Mouse (Mus musculus) lung, embryonic 14.5 days (tissue): ENCODE measurements around the gene Parvg. TPM values are rescaled to one million over a fixed set of nuclear protein-coding genes. Genes with fewer than 3 reads are reported as not detected.
A peak's percentile ranks its signal among the peaks of the same experiment; 100 is the strongest.

Experiments
- ATAC-seq: fragments of 200-750 bp; cut with Nextera tagmentation; 2 replicates; pipeline ENCODE4 v1.8.0; 2017; ENCODE audit warnings: mild to moderate bottlenecking, moderate TSS enrichment, moderate library complexity; ENCODE audit not compliant: insufficient read depth
- DNase-seq: peaks from one replicate; pipeline ENCODE4 v3.0.0-alpha.2; 2015
- H3K27ac ChIP-seq: fragments of 300-500 bp; sonication (generic); 2 replicates; pipeline ENCODE4 v1.5.1; 2014; ENCODE audit warnings: low read depth, mild to moderate bottlenecking, moderate library complexity
- H3K27me3 ChIP-seq: fragments of 300-500 bp; sonication (generic); 2 replicates; pipeline ENCODE4 v1.6.1; 2014; ENCODE audit warnings: low read length, control low read depth; ENCODE audit not compliant: insufficient read depth
- H3K36me3 ChIP-seq: fragments of 300-500 bp; sonication (generic); 2 replicates; pipeline ENCODE4 v1.6.1; 2014; ENCODE audit warnings: control low read depth; ENCODE audit not compliant: insufficient read depth
- H3K4me1 ChIP-seq: fragments of 300-500 bp; sonication (generic); 2 replicates; pipeline ENCODE4 v1.6.1; 2014; ENCODE audit warnings: antibody characterized with exemption, control low read depth; ENCODE audit not compliant: insufficient read depth
- H3K4me2 ChIP-seq: fragments of 300-500 bp; sonication (generic); 2 replicates; pipeline ENCODE4 v1.6.1; 2014; ENCODE audit warnings: mild to moderate bottlenecking
- H3K4me3 ChIP-seq: fragments of 300-500 bp; sonication (generic); 2 replicates; pipeline ENCODE4 v1.5.1; 2014; ENCODE audit warnings: low read depth, low read length
- H3K9ac ChIP-seq: fragments of 300-500 bp; sonication (generic); 2 replicates; pipeline ENCODE4 v1.6.1; 2014
- H3K9me3 ChIP-seq: fragments of 300-500 bp; sonication (generic); 2 replicates; pipeline ENCODE4 v1.6.1; 2016; ENCODE audit warnings: low read depth, low read length, control low read depth
- CTCF ChIP-seq: IDR thresholded peaks from 2 replicates; pipeline ENCODE4 v1.5.1; 2016; ENCODE audit warnings: antibody characterized with exemption, low read depth
- WGBS: fragments of 180-500 bp; shearing (Covaris S2); extraction: QIAGEN DNeasy Blood & Tissue Kit; methylation state at CpG from one replicate; pipeline ENCODE4 v1.1.7; 2014; 5-methylcytosine and 5-hydroxymethylcytosine counted together
- polyA plus RNA-seq: library from polyadenylated mRNA; unstranded; fragments of >200 nt; fragmentation: Nextera tagmentation; extraction: Ambion mirVana; gene quantifications from 2 replicates; pipeline ENCODE4 v1.2.1, GENCODE M21; 2014

Parvg gene
- polyA plus RNA-seq, 1 experiment from 2014 or later = 1.7 TPM

DNA sequence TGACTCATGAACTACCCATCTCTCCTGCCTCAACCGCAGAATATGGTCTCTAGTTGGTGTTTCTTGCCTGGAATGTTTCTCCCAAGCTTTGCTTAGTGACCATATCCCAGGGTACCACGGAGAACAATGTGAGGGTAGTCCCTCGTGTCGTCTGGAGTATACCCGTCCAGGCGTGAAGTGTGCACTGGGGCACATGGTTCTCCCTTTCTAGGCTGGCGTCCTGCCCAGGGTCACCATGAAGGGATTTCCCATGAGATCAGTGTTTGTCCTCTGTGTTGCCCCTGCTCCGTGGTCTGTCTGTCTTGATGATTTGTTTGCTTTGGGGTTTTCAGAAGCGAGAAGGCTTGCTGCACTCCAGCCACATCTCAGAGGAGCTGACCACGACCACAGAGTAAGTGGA lies 28.6 kb upstream of the Parvg start:
- Histone ChIP-seq H3K9ac (no peak overlapping the region), H3K4me1 (peaks cover 14% of the 10 kb centered on the region; the same call in 1 of the 2 replicates), H3K9me3 (no peaks in the 10 kb centered on the region), H3K27ac (no peak overlapping the region), H3K27me3 (no peaks in the 10 kb centered on the region), H3K36me3 (no peaks in the 10 kb centered on the region), H3K4me2 (no peak overlapping the region), H3K4me3 (no peak overlapping the region)
- TF ChIP-seq CTCF = no peak
- ATAC-seq = no peak
- WGBS = 70% methylated on average over 10 of the region's 10 CpGs
- DNase-seq = no peak

DNA sequence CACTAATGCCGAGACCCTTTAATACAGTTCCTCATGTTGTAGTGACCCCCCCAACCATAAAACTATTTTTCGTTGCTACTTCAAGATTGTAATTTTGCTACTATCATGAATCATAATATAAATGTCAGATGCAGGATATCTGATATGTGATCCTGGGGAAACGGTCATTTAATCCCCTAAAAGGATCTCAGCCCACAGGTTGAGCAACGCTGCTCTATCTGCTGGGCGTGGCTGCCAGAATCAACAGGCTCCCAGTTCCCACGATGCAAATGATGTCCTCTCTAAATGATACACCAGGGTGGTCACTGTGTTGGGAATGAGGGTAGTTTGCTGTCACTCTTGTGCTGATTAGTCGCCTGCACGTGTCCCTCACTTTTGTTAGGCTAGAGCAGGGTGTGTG lies 26.4 kb upstream of the Parvg start:
- Histone ChIP-seq H3K36me3 (no peaks in the 10 kb centered on the region), H3K9me3 (no peaks in the 10 kb centered on the region), H3K4me3 (no peak overlapping the region), H3K9ac (no peak overlapping the region), H3K4me1 (peaks cover 22% of the 10 kb centered on the region), H3K27ac (no peak overlapping the region), H3K4me2 (no peak overlapping the region), H3K27me3 (no peaks in the 10 kb centered on the region)
- no peak for TF ChIP-seq CTCF
- ATAC-seq (no peak), DNase-seq (no peak)
- 59% methylated on average over 8 of the region's 8 CpGs for WGBS

DNA sequence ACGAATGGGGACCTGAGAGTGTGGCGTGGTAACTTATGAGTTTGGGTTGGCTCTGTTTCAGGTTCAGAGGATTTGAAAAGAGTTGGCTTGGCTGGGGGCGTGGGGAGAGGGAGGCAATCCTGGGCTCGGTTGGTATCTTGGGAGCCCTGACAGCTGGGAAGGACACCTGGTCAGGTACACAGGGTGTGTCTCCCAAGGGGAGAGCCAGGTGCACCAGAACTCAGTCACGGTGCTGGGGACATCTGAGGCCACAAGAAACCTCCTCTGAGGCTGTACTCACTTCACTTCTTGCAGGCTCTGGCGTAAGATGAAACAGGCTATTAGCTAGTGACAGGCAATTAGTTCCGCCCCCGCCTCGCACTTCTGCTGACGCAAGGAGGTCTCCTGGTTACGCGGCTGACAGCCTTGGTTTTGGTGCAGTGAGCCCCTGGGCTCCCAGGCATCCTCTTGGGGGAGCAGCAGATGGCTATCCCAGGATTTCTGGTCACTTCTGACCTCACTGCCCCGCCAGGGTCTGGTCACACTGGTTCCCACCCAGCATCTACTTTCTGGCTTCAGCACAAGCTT lies 24.9 kb upstream of the Parvg start:
- Histone ChIP-seq H3K4me1 (peaks cover 22% of the 10 kb centered on the region), H3K27ac (no peak overlapping the region), H3K27me3 (no peaks in the 10 kb centered on the region), H3K4me3 (no peak overlapping the region), H3K9me3 (no peaks in the 10 kb centered on the region), H3K9ac (no peak overlapping the region), H3K36me3 (no peaks in the 10 kb centered on the region), H3K4me2 (no peak overlapping the region)
- TF ChIP-seq CTCF = no peak
- DNase-seq (peak; percentile 72), ATAC-seq (peak; percentile 26; the same call in 1 of the 2 replicates)
- 34% methylated on average over 13 of the region's 13 CpGs for WGBS

DNA sequence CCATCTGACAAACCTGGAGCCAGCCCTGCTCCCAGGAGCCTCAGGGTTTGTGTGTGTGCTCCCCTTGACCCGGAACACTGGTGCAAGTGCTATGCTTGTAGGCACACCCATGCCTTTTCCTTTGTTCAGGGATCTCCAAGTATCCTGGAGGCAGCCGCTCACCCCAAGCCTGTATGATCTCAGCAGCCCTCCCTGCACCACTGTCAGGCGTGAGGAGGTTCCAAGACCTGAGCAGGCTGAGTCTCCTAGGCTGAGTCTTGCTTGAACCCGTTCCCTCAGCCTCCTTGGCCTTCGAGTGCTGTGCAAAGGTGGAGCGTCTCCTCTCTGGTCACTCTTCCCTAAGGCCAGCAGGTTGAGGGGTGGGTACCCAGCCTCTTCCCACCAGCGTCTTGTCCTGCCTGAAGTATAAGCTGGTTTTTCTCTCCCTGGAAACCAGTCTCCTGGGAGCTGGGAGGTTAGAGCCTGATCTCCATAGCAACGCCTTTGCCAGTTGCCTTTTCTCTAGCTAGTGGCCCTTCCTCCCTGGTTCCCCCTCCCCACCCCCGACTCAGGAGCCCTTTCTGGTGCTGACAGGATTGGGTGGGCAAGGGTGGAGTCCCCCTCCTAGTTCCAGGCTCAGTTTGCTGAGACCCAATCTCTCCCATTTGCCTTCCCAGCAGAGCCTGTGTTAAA lies 24.0 kb upstream of the Parvg start:
- no peaks in the 10 kb centered on the region for H3K27me3 ChIP-seq
- no peak overlapping the region for H3K27ac ChIP-seq
- H3K4me2 ChIP-seq = no peak overlapping the region
- no peaks in the 10 kb centered on the region for H3K36me3 ChIP-seq
- no peak for DNase-seq
- WGBS = 41% methylated on average over 9 of the region's 9 CpGs
- ATAC-seq = 0 out of 2 replicates have a peak, but pooled peaks have one; percentile 7
- peaks cover 22% of the 10 kb centered on the region for H3K4me1 ChIP-seq
- no peak for TF ChIP-seq CTCF
- no peaks in the 10 kb centered on the region for H3K9me3 ChIP-seq
- H3K9ac ChIP-seq = no peak overlapping the region
- H3K4me3 ChIP-seq = no peak overlapping the region

DNA sequence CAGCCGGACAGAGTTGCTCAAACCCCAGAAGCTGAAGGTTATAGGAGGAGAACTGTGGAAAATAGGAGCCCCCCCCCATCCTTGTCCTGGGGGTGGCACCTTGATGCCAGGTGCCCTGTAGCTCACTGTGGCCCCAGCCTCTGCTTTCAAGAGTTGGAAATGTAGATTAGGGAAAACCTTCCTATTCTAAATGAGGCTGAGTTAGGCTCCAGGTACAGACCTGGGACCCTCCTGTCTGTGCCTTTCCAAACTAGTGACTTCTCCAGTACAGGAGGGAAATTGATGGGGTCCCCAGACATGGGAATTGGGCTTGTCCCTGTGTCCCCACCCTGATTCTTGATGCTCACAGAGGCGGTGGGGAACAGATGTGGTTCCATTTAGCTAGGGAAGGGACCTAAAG lies 23.2 kb upstream of the Parvg start:
- no peak for TF ChIP-seq CTCF
- H3K27ac ChIP-seq = no peak overlapping the region
- H3K27me3 ChIP-seq = no peaks in the 10 kb centered on the region
- H3K36me3 ChIP-seq = no peaks in the 10 kb centered on the region
- WGBS = 47% methylated on average over 2 of the region's 2 CpGs
- no peak overlapping the region for H3K4me2 ChIP-seq
- no peaks in the 10 kb centered on the region for H3K9me3 ChIP-seq
- DNase-seq = no peak
- H3K9ac ChIP-seq = no peak overlapping the region
- peaks cover 22% of the 10 kb centered on the region for H3K4me1 ChIP-seq
- ATAC-seq = no peak
- H3K4me3 ChIP-seq = no peak overlapping the region

DNA sequence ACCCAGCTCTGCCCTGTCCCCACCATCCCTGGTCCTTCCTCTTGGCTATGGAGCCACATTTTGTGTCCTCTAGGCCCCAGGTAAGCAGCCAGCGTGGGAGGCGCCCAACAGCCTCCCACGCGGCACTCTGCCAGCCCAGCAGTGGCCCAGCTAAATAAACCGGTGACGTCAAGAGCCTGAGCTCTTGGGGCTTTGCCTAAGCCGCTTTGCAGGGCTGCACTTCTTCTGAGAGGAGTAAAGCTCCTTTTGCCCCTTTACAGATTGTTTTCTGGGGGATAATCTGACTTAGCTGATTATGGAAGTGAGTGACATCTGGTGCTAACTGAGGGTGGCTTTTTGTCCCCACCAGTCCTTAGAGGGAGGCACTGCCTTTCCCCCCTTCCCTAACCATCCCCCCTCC lies 22.8 kb upstream of the Parvg start:
- H3K27ac ChIP-seq = 0 out of 2 replicates have a peak overlapping the region, but pooled peaks have one; percentile 43
- H3K4me3 ChIP-seq = no peak overlapping the region
- H3K27me3 ChIP-seq = no peaks in the 10 kb centered on the region
- 0 out of 2 replicates have a peak overlapping the region, but pooled peaks have one; percentile 10 for H3K4me2 ChIP-seq
- no peaks in the 10 kb centered on the region for H3K36me3 ChIP-seq
- no peaks in the 10 kb centered on the region for H3K9me3 ChIP-seq
- TF ChIP-seq CTCF = no peak
- WGBS = 9% methylated on average over 7 of the region's 7 CpGs
- peaks cover 22% of the 10 kb centered on the region for H3K4me1 ChIP-seq
- no peak overlapping the region for H3K9ac ChIP-seq
- DNase-seq = peak; percentile 85
- ATAC-seq = 0 out of 2 replicates have a peak, but pooled peaks have one; percentile 52

DNA sequence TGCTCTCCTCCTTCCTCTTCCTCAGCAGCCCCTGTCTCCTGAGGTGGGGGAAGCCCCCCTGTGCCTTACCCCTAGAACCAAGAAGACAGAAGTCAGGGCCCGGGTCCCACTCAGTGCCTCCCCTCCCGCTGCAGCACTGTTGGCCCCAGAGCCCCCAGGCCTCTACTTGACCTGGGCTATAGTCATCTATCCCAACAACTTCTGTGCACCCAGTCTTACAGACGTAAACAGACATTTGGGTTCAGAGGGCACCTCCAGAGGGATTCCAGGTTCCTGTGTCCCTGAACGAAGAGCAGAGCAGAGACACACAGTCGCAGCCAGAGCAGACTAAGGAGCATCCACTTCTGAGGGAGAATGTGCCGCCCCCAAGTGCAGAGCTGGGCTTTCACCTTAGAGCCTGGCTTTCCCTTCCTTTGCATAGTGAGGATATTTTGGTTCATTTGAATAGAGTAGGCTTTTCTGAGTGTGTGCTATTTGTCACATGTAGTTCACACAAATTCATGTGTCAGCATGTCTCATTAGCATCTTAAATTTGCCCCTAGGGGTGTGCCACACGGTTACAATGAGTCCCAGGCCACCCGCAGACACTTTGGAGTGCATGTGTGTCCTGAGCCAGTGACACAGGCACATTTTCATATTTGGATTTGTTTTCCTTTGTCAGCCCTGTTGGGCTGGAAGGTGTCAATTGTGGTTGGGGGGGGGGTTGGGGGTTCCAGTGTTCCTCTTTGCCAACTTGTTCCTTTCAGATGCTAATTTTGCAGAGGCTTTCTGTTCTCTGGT lies 22.0 kb upstream of the Parvg start:
- H3K9me3 ChIP-seq = no peaks in the 10 kb centered on the region
- 0 out of 2 replicates have a peak overlapping the region, but pooled peaks have one; percentile 43 for H3K27ac ChIP-seq
- H3K4me3 ChIP-seq = no peak overlapping the region
- 45% methylated on average over 8 of the region's 8 CpGs for WGBS
- no peak for DNase-seq
- H3K9ac ChIP-seq = no peak overlapping the region
- TF ChIP-seq CTCF = no peak
- ATAC-seq = no peak
- H3K4me1 ChIP-seq = peaks cover 22% of the 10 kb centered on the region
- H3K36me3 ChIP-seq = no peaks in the 10 kb centered on the region
- H3K27me3 ChIP-seq = no peaks in the 10 kb centered on the region
- no peak overlapping the region for H3K4me2 ChIP-seq
